Mouse (Mus musculus) testis, adult 2 months (tissue): Measurements from ENCODE around the gene Ntmt1. TPM values are rescaled to one million over a fixed set of nuclear protein-coding genes. Genes with fewer than 3 reads are reported as not detected.

ENCODE experiments used
- H3K27ac ChIP-seq: fragments of 200-500 bp; 2 replicates; pipeline ENCODE4 v1.5.1; 2012; ENCODE audit warnings: low read depth, low read length; ENCODE audit not compliant: control insufficient read depth, insufficient read depth
- H3K27me3 ChIP-seq: fragments of 200-500 bp; 2 replicates; pipeline ENCODE4 v1.6.1; 2012; ENCODE audit warnings: mild to moderate bottlenecking, low read length, moderate library complexity; ENCODE audit not compliant: control insufficient read depth, insufficient read depth
- H3K36me3 ChIP-seq: fragments of 200-500 bp; 2 replicates; pipeline ENCODE4 v1.6.1; 2012; ENCODE audit warnings: mild to moderate bottlenecking, low read length; ENCODE audit not compliant: control insufficient read depth, insufficient read depth
- H3K4me1 ChIP-seq: fragments of 200-500 bp; 2 replicates; pipeline ENCODE4 v1.6.1; 2012; ENCODE audit warnings: low read length; ENCODE audit not compliant: control insufficient read depth, insufficient read depth
- H3K4me3 ChIP-seq: fragments of 200-500 bp; 2 replicates; pipeline ENCODE4 v1.5.1; 2012; ENCODE audit warnings: low read depth, mild to moderate bottlenecking, low read length, moderate library complexity, mixed read lengths; ENCODE audit not compliant: control insufficient read depth
- CTCF ChIP-seq: fragments of 200-500 bp; IDR thresholded peaks from 2 replicates; pipeline ENCODE4 v1.5.1; 2012; ENCODE audit warnings: low read depth, mild to moderate bottlenecking, inconsistent platforms, low read length, moderate library complexity; ENCODE audit not compliant: control insufficient read depth, insufficient read depth, insufficient replicate concordance
- POLR2A ChIP-seq: fragments of 200-500 bp; IDR thresholded peaks from 2 replicates; pipeline ENCODE4 v1.6.1; 2012; ENCODE audit warnings: low read depth, mild to moderate bottlenecking, inconsistent platforms, low read length, moderate library complexity; ENCODE audit not compliant: control insufficient read depth
- polyA plus RNA-seq: library from polyadenylated mRNA; depleted of rRNA; stranded (reverse); fragments of >200 nt; gene quantifications from 2 replicates; pipeline ENCODE4 v1.2.3, GENCODE M21; 2012

Gene Ntmt1
- polyA plus RNA-seq, 1 experiment, result 49.5 TPM

DNA sequence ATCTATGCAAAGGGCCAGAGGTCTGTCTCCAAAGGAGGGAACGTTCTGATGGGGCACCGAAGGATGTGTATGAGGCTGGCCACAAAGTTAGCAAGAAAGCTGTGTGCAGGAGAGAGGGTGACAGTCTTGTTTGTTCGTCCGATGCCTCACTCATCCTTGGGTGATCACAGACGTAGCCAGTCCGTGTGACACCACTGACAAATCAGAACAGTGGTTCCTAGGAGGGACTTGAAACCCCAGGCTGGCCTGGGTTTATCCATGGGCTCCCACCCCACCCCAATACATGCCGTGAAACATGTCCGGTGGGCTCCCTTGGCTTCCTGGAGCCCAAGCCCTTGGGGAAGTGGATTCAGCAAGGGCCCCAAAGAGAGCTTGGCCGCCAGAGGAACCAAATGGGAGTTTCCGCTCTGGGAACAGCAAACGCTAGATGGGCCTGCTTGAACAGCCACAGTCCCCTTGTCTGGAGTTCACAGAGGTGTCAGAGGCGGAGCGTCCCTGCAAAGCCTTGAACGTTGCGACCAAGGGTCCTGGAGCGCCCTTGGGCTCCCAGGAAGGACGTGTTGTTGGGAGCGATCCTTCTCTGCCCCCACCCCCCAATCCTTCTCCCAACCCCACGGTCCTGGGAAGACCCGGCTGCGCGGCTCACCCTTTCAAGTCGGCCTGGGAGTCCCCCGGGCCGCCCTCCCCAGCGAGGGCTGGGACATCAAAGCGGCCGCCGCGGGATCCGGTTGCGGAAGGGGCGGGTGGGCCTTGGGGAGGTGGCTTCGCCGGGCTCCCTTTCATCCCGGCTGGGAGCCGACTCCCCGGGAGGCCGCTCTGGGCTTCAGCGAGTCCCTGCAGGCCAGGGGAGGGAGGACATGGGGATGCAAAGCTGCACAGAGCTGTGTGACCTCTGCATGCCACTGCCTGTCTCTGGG, 23.3 kb upstream of the Ntmt1 start:
- peak overlapping the region; percentile 74 for H3K27ac ChIP-seq
- H3K4me1 ChIP-seq, result peaks cover 19% of the 10 kb centered on the region
- peak overlapping the region; percentile 19 for H3K4me3 ChIP-seq
- TF ChIP-seq CTCF (no peak), POLR2A (no peak)
- H3K36me3 ChIP-seq, result no peaks in the 10 kb centered on the region
- H3K27me3 ChIP-seq, result no peaks in the 10 kb centered on the region; the same call in 1 of the 2 replicates

DNA sequence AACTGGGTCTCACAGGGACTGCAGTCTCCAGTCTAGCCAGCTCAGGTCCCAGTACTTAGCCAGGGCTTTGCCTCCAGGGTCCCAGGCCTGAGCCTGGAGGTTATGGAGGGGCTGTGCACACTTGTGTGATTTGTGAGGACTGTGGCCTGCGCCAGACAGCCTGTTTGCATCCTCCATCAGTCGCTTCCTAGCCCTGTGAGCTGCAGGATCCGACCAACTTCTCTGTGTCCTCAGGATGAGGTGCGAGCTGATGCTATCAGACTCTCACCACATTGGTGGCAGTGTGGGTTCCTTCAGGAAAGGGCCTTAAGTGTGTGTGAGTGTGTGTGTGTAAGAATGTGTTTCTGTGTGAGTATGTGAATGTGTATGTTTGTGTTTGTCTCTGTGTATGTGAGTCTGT, 20.2 kb upstream of the Ntmt1 start:
- TF ChIP-seq POLR2A (no peak), CTCF (no peak)
- Histone ChIP-seq H3K27me3 (no peaks in the 10 kb centered on the region; the same call in 1 of the 2 replicates), H3K4me3 (no peak overlapping the region), H3K36me3 (no peaks in the 10 kb centered on the region), H3K27ac (no peak overlapping the region), H3K4me1 (peaks cover 19% of the 10 kb centered on the region)

DNA sequence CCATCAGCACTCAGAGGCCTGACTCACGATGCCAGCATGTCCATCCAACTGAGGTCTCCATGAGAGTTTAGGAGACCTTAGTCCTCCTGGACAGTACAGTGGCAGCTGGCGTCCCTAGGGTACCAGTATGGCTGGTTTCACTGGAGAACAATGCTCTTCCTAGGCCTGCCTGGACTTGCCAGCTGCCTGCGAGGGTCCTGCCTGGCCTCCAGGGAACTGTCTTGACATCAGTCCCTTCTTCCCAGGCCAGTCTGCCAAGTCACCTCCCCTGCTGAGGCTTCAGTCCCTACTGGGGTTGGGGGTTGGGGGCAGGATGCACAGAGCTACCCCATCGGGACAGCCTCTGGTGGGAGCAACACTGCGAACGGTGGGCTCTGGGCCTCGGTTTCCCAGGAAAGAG, 15.6 kb upstream of the Ntmt1 start:
- Histone ChIP-seq H3K27me3 (no peaks in the 10 kb centered on the region), H3K27ac (no peak overlapping the region), H3K4me1 (peaks cover 16% of the 10 kb centered on the region), H3K4me3 (no peak overlapping the region), H3K36me3 (no peaks in the 10 kb centered on the region)
- TF ChIP-seq CTCF, result no peak
- TF ChIP-seq POLR2A, result no peak

DNA sequence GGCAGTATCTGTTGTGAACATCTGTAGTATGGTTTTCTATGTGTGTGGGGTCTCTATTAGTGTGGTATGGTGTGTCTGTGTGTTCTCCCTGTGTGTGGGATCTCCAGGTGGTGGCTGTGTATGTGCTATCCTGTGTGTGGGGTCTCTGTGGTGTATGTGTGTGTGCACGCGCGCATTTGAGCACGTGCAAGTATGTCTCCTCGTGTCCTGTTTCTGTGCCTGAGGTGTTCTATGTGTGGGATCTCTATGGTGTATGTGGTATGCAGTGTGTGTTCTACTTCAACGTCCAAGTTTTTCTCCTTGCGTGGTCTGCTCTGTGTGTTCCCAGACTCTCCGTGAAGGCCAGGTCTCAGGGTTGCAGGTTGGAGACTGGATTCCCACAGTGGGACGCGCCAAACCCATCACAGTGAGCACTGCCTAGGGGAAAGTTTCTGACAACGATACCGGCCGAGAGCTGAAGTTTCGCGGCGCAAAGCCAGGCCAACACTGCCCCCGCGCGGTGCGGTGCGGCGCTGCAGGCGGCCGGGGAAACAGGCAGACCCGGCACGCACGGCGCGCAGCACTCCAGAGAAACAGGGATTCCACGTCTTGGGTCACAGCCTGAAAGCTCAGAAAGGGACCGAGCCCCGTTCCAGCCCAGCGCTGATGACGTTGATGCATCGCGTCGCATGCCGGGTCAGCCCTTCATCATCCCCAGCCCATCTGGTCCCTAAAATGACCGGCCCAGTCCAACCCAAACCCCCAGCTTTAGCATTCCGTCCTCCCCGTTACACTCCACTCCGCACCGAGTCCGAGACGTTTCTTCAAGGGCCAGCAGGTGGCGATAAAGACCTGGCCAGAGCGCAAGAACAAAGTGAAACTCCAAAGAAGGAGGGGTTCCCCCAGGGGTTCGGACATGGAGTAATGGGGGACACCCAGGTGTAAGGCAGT, 13.2 kb upstream of the Ntmt1 start:
- peak overlapping the region; percentile 55 for H3K4me3 ChIP-seq
- H3K36me3 ChIP-seq, result no peaks in the 10 kb centered on the region
- H3K27me3 ChIP-seq, result no peaks in the 10 kb centered on the region
- peak; percentile 97 for TF ChIP-seq CTCF
- TF ChIP-seq POLR2A, result 0 out of 2 replicates have a peak, but pooled peaks have one; percentile 2
- peaks cover 16% of the 10 kb centered on the region for H3K4me1 ChIP-seq
- H3K27ac ChIP-seq, result no peak overlapping the region

DNA sequence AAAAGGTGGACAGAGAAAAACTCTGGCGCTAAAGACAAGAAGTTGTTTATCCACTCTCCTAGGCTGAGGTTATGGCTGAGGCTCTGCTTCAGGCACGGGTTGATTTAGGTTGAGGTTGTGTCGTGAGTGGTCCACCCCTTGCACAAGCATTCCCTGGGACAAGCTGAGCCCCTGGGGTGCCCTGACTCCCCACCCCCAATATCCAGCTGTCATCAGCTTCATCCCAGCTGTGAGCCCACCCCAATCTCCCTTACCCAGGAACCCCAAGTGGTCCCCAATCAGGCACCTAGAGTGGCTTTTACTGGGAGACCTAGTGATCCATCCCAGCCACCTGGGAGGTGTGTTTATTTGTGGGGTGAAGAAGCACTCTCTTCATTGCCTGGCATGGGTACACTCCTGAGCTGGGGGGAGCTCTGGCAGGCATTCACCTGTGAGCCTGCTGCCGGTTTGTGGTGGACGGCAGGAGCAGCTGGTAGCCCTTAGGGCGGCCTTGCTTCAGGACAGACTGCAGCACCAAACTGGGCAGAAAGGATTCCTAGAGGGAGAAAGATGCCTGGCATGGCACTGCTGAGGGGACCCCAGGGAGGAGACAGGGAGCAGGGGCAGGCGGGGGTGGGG, 12.2 kb upstream of the Ntmt1 start:
- Histone ChIP-seq H3K27ac (0 out of 2 replicates have a peak overlapping the region, but pooled peaks have one; percentile 50), H3K27me3 (no peaks in the 10 kb centered on the region), H3K36me3 (no peaks in the 10 kb centered on the region), H3K4me3 (peak overlapping the region; percentile 55), H3K4me1 (peaks cover 16% of the 10 kb centered on the region)
- TF ChIP-seq POLR2A, result no peak
- no peak for TF ChIP-seq CTCF

DNA sequence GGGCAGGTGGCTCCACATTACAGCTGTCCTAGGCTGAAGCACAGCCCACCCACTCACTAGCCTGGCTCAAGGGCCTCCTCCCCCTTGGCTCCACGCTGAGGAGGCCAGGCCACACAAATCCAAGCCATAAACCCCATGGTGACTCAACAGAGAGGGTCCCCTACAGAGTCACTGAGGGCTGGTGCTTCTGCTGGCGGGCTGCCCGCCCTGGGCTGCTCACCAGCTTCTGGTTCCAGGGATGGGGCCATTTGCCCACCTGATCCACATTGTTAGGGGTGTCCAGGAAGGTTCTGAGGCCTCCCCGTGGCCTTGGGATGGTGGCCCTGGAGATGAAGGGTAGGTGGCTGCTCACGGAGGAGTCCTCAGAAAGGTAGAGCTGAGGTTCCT, 11.7 kb upstream of the Ntmt1 start:
- Histone ChIP-seq H3K4me3 (peak overlapping the region; percentile 55), H3K4me1 (peaks cover 16% of the 10 kb centered on the region), H3K27ac (peak overlapping the region; percentile 81), H3K36me3 (no peaks in the 10 kb centered on the region), H3K27me3 (no peaks in the 10 kb centered on the region)
- TF ChIP-seq CTCF (no peak), POLR2A (peak; percentile 12; the same call in 1 of the 2 replicates)

DNA sequence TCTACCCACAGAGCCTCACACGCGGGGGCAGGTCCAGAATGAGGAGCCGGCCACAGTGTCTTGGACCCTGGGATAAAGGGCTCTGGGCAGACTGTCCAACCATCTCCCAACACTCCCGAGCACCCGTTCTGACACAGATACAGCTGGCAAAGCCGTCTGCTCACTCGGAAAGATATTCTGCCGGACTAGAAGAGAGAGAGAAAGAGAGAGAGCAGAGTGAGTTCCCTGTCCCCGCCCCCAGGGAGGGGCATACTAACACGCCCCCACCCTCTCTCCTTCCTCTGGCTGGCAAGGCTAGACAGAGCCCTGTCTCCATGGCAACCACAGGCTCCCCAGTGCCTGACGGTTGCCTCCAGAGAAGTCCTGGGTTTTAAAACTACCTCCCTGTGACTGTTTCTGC, 11.2 kb upstream of the Ntmt1 start:
- Histone ChIP-seq H3K4me3 (peak overlapping the region; percentile 55), H3K27ac (peak overlapping the region; percentile 81), H3K4me1 (peaks cover 17% of the 10 kb centered on the region), H3K27me3 (no peaks in the 10 kb centered on the region), H3K36me3 (no peaks in the 10 kb centered on the region)
- TF ChIP-seq CTCF (no peak; the same call in 1 of the 2 replicates), POLR2A (peak; percentile 4; the same call in 1 of the 2 replicates)
